Mouse (Mus musculus): Measurements from ENCODE around the gene Brd4.

Gene Brd4

DNA sequence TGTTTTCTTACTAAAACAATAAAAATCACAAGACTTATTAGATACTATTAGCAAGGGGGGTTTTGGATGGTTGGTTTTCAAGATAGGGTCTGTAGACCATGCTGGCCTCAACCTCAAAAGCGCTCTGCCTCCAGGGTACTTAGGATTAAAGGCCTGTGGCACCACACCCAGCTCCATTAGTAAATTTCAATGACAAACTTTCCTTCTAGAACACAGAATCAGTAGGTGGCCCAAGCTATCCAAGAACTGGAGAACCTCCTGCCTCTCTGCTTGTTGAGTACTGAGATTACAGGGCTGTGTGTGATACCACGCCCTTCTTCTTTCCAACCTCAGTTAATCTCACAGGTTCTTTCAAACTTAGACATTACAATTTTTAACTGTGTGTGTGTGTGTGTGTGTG lies 3.4 kb downstream of the Brd4 start:
- DNase-seq (ENCODE audit: low spot score in 2 of 2) = no peak

DNA sequence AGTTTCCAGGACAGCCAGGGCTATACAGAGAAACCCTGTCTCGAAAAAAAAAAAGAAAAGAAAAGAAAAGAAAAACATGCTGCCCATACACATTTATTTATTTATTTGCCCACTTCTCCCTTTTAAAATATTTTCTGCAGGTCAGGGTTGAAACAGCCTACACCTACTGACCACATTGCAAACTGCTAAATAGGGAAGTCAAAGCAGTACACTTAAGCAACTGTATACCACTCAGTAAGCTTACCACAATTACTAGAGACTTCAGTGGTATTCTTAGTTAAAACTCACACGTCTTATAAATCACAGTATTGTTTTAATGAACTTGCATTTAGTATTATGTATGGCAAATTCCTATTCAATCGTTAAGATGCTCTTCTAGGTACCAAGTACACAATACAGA lies 3.9 kb downstream of the Brd4 start:
- DNase-seq (ENCODE audit: low spot score in 2 of 2) = no peak

DNA sequence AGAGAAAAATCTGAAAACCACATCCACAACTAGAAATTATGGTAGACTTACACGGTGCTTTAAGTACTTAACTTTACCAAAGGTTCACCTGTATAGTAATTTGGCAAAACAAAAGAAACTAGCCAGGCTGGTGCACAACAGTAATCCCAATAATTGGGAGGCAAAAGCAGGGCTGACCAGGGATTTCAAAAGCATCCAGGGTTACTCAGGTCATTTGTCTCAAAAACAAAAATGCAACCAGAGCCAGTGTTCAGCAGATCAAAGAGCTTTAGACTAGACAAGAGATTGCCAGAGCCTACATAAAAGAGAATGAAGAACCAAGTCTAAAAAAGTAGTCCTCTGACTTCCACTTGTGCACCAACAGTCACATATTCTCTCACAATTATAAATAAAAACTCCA lies 7.3 kb downstream of the Brd4 start:
- no peak for DNase-seq (ENCODE audit: low spot score in 2 of 2)

DNA sequence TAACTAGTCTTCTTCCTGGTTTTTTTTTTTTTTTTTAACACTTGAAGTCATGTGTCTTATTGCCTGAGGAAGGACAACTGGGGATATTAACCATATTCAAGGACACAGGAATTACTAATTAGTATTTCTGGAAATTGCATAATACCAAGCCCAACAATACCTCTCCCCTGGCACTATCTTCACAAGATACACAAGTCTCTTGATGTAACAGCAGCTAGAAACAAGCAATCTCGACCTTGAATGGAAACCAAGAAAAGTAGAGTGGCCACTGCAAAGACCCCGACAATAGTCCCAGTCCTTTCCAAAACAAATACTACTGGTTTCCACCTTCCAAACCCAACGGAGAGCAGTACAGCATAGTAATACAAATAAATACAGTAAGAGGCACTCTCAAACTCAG lies 9.0 kb downstream of the Brd4 start:
- DNase-seq (ENCODE audit: low spot score in 2 of 2) = no peak

DNA sequence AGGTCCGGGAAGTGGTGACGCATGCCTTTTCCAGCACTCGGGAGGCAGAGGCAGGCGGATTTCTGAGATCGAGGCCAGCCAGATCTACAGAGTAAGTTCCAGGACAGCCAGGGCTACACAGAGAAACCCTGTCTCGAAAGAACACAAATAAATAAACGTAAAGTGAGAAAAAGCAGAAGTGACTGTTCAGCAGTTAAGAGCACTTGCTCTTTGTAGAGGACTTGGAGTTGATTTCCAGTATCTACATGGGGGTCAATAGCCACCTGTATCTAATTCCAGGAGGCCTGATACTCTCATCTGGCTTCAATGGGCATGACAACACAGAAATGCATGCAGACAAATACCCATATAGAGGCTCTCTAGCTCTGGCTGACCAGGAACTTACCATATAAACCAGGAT lies 15.4 kb downstream of the Brd4 start:
- DNase-seq (ENCODE audit: low spot score in 2 of 2) = no peak

DNA sequence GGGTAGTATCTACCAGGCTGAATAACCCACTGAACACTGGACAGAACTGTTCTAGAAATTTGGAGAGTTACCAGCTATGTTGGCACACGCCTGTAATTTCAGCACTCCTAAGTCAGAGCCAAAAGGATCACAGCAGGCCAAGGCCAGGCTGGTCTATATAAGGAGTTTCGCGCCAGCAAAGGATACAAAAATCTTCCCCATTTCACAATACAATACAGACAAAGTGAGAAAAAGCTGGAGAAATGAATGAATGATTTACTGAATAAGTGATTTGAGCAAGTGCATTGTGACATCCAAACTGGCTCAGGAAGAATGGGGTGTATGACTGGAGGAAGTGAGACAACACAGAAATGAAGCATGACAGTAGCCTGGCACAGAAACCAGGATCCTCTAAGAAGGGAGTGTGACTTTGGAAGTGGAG lies 16.0 kb downstream of the Brd4 start:
- DNase-seq (ENCODE audit: low spot score in 2 of 2) = no peak

DNA sequence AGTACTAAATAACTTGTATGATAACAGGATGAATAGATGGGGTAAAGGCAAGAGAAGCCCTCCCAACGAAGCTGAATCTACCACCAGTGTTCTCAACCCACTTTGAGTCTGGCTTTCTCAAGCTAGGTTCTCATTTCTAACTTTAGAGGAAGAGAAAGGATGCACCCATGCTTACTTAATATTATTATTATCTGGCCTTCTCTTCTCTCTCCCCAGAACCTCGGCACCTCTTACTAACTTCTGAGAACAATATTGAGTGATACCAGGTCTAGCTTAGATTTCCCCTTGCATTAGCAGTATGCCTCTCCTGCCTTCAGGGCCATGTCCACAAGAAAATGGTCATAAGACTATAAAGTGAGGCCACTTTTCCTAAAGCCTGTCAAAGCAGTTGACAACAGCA lies 16.4 kb downstream of the Brd4 start:
- DNase-seq (ENCODE audit: low spot score in 2 of 2) = no peak

DNA sequence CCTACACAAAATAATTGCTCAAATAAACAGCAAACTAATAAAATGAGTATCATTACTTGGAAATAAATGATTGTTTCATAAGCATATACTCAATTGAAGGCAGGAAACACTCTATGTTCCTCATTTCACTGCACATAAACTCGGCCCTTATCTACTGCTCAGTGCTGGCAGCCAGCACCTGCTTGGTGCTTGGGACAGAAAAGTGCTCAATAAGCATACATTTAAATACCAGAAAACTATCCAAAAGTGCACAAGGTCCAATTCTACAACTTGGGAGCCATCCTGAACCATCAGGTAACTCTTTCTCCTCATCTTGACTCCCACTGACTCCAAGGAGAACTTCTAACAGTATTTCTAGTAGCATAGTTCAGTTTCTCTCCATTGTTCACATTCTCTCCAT lies 16.9 kb downstream of the Brd4 start:
- no peak for DNase-seq (ENCODE audit: low spot score in 2 of 2)

DNA sequence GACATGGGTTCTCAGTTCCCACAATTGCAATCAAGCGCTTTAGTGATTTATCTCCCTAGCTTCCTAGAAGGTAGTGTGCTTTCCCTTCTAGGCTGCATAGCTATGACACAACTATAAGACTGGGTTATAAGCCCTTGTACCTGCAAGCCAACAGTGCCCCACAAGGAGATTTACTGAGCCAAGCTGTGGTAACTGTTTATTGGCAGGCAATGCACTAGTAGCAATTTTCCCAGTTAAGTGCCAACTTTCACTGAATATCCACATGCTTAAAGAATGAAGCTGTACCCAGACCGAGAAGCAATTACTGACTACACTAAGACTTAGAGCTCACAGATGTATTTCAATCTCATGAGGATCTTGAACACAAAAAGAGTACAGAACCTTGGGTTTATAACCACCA lies 20.9 kb downstream of the Brd4 start:
- no peak for DNase-seq (ENCODE audit: low spot score in 2 of 2)

DNA sequence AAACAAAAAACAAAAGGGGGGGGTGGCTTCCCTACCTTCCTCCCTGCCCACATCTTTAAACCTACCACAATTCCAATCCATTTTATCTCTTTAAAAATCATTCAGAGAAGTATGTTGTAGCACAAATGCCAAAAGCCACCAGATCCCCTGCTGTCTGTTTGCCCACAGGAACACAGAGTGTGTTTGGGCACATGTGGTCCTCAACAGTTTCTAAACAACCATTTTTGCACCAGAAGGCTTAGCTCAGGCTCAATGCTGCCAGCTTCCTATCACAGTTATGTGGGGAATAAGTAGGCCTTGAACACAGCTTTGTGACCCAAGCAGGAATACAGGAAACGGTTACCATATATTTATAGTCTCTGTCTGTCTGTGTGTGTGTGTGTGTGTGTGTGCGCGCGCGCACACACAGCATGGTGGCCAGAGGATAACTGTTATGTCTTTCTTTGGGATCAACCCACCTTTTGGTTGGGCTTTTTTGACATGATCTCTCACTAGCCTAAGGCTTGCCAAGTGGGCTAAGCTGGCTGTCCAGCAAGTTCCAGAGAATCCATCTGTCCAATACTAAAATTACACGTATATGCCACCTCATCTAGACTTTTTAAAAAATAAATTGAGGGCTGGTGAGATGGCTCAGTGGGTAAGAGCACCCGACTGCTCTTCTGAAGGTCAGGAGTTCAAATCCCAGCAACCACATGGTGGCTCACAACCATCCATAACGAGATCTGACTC lies 21.5 kb downstream of the Brd4 start:
- no peak for DNase-seq (ENCODE audit: low spot score in 2 of 2)

DNA sequence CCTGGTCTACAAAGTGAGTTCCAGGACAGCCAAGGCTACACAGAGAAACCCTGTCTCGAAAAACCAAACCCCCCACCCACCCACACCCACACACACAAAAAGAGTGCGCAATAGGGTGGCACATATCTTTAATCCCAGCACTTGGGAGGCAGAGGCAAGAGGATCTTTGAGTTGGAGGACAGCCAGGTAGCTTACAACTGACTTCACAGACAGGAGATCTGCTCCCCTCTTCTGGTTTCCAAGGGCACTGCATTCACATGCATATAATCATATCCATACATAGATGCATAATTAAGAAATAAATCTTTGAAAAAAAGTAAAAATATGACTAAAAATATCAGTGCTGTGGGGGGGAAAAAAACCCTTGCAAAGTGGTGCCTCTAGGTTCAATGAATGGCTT lies 25.7 kb downstream of the Brd4 start:
- no peak for DNase-seq (ENCODE audit: low spot score in 2 of 2)

DNA sequence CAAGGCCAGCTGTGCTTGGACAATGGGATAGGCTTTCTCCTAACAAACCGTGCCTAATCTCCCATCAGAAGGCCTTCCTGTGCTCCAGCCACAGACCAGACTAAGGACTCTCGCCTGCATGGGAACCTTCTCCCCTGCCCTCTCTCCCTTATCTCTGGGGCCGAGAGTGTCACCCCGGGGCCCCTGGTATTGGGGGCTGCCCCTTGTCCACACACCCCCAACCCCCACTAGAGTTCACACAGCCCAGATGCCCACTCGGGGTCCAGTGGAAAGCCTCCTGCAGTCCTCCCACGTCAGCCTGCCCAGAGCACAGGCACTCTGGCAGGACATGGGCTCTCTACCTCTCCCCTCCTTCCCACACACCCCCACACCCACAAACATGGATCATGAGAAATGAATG lies 26.6 kb downstream of the Brd4 start:
- no peak for DNase-seq (ENCODE audit: low spot score in 2 of 2)

DNA sequence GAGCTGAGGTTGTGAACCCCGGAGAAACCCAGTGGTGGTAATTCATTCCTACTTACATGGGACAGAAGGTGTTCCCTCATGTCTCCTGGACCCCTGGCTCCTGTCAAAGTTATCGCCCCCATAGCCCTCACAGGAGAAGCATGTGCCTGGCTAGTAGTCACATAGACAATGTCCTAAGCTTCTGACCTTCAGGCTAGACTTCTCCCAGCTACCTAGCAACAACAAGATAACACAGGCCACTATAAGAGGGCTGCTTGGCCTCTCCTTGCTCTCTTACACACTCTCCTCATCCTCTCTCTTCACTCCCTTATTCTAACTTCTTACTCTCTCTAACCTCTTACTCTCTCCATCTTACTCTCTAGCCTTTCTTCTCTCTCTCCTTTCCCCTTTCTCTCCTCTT lies 27.1 kb downstream of the Brd4 start:
- no peak for DNase-seq (ENCODE audit: low spot score in 2 of 2)

DNA sequence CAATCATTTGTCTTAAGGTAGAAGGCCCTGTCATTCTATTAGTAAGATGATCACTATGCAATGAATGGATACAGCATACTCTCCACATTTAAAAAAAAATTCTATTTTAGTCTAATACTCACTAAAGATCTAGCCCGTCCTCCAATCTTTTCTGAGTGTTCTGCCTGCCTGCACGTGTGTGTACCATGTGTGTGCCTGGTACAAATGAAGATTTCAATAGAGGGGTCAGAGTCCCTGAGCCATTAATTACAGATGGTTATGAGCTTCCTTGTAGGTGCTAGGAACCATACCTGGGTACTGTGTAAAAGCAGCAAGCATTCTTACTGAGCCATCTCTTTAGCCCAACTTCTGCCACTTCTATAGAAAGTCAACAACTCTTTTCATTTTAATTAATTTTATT lies 27.6 kb downstream of the Brd4 start:
- no peak for DNase-seq (ENCODE audit: low spot score in 2 of 2)

DNA sequence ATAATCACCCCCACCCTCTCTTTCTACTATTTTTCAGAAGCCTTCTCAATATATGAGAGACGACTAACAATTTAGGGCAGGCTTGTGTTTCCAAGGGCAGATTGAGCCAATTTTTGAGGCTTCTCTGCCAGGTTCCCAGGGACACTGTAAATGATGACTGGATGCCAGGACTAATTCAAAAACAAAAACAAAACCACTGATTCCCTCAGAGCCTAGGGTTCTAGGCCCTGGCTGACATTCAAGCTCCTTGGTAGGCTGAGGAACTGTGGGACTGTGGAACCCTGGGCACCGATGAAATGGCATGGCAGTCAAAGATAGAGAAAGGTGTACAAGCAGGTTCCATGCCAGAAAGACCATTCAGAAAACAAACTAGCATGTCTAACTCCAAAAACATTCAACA lies 31.3 kb downstream of the Brd4 start:
- no peak for DNase-seq (ENCODE audit: low spot score in 2 of 2)

DNA sequence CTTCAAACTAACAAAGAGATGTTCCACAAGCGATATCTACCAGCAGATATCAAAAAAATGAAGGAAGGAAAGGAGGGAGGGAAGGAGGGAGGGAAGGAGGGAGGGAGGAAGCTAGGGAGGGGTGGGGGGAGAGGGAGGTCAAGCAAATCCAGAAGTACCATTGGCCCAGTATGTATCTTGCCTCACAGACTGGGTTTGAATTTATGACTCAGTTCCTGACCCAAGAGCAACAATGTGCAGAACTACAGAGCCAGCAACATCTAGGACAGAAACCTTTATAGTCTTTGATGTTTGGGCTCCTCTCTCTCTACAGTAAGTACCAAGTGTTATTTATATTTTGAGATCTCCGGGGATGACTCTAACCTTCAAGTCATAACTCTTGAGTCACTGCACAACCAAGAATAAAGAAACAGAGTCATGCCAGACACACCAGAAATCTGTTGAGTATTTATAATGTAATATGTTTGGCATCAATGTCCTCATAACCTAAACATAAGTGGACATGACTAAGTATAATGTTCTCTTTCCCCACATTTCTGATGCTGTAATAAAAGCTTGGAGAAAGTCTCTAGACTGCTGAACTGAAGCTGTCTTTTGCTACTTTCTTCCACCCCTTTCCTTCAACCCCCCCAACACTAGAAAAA lies 32.6 kb downstream of the Brd4 start:
- DNase-seq (ENCODE audit: low spot score in 2 of 2) = no peak

DNA sequence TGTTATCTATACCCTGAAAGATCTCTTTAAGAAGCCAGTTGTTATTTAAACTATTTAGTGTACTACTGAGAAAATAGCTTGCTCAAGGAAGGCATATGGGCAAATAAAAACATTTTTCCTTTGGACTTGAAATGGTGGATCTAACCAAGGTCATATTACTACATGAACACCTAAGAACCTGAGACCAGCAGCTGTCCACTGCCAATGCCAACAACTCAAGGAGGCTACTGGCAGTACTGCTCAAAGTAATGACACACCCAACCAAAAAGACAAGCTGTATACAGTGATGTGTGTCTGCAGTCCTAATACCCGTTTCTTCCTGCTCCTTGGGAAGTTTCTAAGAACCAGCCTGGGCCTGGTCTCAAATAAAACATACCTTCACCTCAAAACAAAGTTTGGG lies 34.5 kb downstream of the Brd4 start:
- no peak for DNase-seq (ENCODE audit: low spot score in 2 of 2)

DNA sequence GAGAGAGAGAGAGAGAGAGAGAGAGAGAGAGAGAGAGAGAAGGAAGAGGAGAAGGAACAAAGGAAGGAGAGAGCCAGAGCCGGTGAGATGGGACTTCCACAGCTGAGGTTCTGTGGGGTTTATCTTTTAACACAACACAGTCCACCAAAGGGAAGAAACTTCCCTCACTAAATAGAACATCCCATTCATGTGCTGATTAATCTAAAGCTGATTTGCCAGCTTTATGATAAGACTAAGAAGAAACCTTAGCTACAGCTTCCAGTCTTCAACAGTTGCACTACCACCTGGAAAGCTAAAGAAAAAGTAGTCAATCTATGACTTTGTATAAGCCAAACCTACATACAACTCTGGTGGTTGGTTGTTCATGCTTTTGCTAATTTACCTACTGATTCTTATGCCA lies 36.3 kb downstream of the Brd4 start:
- DNase-seq (ENCODE audit: low spot score in 2 of 2) = no peak

DNA sequence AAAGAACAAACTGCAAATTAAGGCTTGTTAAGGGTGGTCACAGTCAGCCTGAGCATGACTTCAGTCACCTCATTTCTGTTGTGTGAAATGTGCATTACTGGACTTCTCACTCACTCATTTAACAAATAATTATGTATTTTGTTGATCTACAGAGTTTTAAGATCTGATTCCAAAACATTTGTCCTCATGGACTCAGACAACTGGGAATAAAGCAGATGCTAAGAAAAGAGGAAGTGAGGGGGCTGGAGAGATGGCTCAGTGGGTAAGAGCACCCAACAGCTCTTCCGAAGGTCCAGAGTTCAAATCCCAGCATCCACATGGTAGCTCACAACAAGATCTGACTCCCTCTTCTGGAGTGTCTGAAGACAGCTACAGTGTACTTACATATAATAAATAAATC lies 36.9 kb downstream of the Brd4 start:
- no peak for DNase-seq (ENCODE audit: low spot score in 2 of 2)

DNA sequence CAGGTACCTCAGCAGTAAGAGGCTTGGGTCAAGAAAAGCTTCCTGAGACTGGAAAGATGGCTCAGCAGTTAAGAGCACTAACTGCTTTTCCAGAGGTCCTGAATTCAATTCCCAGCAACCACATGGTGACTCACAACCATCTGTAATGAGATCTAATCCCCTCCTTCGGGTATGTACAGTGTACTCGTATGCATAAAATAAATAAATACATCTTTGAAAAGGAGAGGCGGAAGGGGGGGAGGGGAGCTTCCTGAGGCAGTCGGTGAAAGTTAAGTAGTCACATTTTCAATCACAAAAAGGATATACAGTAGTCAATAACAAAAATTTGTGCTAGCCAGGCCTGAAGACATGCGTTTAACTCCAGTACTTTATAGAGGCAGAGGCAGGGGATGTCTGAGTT lies 38.4 kb downstream of the Brd4 start:
- no peak for DNase-seq (ENCODE audit: low spot score in 2 of 2)

DNA sequence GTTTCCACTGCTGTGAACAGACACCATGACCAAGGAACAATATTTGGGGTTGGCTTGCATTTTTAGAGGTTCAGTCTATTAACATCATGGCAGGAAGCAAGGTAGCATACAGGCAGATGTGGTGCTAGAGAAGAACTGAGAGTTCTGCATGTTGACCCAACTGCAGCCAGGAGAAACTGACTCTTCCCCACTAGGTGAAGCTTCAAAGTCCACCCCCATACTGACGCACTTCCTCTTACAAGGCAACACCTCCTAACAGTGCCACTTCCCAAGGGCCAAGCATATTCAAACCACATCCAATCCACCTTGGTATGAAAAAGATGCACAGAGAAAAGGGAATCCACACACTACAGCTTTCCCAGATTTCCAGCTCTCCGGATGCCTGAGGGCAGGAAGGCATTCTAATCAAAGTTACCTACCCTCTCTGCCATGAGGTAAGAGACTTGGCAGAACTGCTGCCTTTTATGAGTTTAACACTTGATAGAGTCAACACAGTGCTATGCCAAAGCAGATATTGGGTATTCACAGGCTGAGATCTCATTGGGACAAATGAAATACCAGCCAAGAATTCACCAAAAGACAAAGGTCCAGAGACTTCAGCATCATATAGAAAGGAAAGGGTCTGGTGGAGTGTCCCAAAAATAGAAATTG lies 43.5 kb downstream of the Brd4 start:
- DNase-seq (ENCODE audit: low spot score in 2 of 2) = no peak

DNA sequence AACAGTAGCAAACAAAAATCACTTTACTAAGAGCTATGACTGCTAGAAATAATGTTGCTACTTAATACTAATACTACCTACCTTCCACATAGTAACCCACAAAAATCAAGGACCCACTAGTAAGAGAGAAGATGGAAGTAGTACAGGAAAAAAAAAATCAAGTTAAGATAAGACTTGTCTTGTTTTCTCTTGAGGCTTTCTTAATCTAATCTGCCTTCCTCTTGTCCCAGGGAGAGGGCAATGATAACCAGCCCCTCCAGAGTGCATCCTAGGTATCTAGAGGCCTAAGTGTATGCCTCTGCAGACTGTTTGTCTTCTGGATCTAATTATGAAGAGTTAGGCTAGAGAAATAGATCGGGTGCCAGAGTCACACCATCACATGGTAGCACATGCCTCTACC lies 45.9 kb downstream of the Brd4 start:
- no peak for DNase-seq (ENCODE audit: low spot score in 2 of 2)

DNA sequence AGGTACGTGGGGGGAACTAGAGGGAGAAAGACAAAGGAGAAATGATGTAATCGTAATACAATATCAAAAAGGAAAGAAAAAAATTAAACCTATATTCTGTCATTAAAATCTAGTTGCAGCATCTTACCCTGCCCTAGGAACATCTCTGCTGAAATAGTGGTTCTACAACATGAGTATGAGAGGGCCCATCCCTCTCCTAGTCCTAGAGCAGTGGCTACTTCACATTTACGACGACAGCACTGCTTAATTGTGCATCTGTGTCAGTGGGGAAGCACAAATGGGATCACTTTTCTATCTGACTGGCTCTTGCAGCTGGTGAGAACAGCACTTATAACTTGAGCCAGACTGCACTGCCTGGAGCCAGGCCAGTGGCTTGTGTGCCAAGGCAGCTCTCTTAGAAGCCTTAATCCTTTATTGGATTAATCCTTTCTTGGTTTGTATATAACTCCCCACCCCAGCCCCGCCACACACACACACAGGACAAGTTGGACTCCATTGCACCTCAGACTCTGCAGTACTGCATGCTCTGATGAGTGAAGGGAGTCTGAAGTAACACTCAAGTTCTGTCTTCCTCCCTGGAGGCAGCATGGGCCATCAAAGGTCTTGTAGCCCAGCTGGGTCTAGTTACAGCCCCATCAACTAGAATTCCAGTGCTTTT lies 48.9 kb downstream of the Brd4 start:
- peak; percentile 42 to 52 for DNase-seq (ENCODE audit: low spot score in 2 of 2)
